Mouse (Mus musculus) heart, adult 10 weeks (tissue): Measurements from ENCODE around the gene Dlx4. TPM values are rescaled to one million over a fixed set of nuclear protein-coding genes. Genes with fewer than 3 reads are reported as not detected.

Source experiments
- polyA plus RNA-seq: library from polyadenylated mRNA; stranded (reverse); fragments of 350-450 nt; fragmentation: Illumina TruSeq; extraction: RNeasy Lipid Tissue Mini Kit (QIAGEN cat#74804); gene quantifications from one replicate; pipeline ENCODE4 v1.2.3, GENCODE M21; 2014; ENCODE audit warnings: low read depth, low replicate concordance

Dlx4 gene
- not detected for polyA plus RNA-seq

GRCm38 (mm10) chr11:95145851-95146403 lies at the start of gene Dlx4:
Dlx4 (minus strand) TSS chr11:95146263.

GRCm38 (mm10) chr11:95119990-95120632 lies 26.0 kb downstream of the Dlx4 start, which contains the start of gene Dlx3:
Dlx3 (plus strand) TSS chr11:95120119.

Other genes starting within 250 kb of the Dlx4 start
- 35.8 TPM for gene Col1a1, start 210.0 kb downstream of the Dlx4 start, polyA plus RNA-seq
- gene Hils1, start 178.7 kb downstream of the Dlx4 start, polyA plus RNA-seq, result not detected
- gene Sgca, start 169.9 kb downstream of the Dlx4 start, polyA plus RNA-seq, result 187 TPM
- gene Ppp1r9b, start 155.2 kb downstream of the Dlx4 start, polyA plus RNA-seq, result 27.9 TPM
- 2.5 TPM for gene Samd14, start 136.4 kb downstream of the Dlx4 start, polyA plus RNA-seq
- gene Pdk2, start 104.9 kb downstream of the Dlx4 start, polyA plus RNA-seq, result 414 TPM
- gene Itga3, start 69.5 kb downstream of the Dlx4 start, polyA plus RNA-seq, result 8.8 TPM
- gene Dlx3, start 26.1 kb downstream of the Dlx4 start, polyA plus RNA-seq, result not detected
- gene Tac4, start 115.3 kb upstream of the Dlx4 start, polyA plus RNA-seq, result not detected
- 25.1 TPM for gene Kat7, start 164.0 kb upstream of the Dlx4 start, polyA plus RNA-seq
- 7.1 TPM for gene Fam117a, start 190.8 kb upstream of the Dlx4 start, polyA plus RNA-seq
- gene Slc35b1, start 238.4 kb upstream of the Dlx4 start, polyA plus RNA-seq, result 41.7 TPM